Mouse (Mus musculus): ENCODE data around the gene Tspan10.

Tspan10 gene

DNA sequence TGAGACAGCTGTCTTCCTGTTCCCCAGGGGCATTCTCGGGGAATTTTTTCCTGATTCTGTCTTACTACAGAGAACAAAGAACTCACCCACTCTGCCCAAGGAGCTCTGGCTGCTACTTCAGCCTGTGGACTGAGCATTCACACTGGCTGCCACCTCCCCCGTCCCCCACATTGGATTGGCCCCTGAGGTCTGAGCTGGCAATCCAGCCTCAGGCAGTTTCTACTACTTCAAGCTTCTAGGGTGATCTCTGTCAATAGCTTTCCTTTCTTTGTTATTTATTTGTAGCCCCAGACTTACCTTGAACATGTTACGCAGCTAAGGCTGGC, 50.4 kb downstream of the Tspan10 start:
- no peak for DNase-seq (ENCODE audit: low spot score)

DNA sequence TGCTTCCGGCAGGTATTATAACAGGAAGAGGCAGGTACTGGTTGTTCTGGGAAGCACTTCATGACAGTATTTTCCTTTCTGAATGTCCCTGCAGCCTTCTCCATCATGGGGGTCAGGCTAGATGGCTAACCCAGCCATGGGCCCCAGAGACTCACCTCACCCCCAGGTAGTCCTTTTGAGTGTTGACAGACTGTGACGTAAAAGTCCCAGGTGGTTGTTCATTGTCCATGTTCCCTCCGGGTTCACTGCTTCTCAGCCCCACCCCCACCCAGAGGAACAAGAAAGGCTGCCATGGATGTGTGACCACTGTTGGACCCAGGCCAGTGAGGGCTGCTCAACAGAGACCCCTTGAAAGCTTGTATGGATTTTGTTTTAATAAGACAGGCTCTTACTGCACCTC, 50.9 kb downstream of the Tspan10 start:
- no peak for DNase-seq (ENCODE audit: low spot score)

DNA sequence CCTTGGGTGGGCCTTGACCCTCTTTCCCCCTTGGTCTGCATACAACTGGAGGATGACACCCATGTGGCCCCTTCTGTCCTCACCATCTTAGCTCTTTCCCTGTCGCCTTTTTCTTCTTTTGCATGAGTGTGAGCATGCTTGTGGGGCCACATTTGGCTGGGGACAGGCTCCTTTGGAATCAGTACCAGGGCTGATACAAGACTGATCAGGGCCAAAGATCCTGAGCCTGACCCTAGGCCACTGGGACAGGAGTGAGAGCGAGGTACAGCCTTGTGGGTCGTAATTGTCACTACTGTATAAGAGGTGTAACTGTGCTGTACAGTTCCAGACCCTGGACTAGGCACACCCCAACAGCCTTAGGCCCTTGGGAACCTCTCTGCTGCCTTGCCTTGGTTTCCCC, 51.5 kb downstream of the Tspan10 start:
- DNase-seq (ENCODE audit: low spot score), result no peak

All from urinary bladder, postnatal 25 days (tissue).